Mouse (Mus musculus) Patski (cell line): ENCODE measurements at regions not wholly inside any gene's neighbourhood (a gene's known extent, or its start where the extent isn't known, plus 50 kb on each side); places are given as distances from the start of the nearest gene placed in this dataset.

Source experiments
- ATAC-seq: fragments of 100-300 bp; one replicate; pipeline ENCODE4 v1.8.0; 2021
- CTCF ChIA-PET: fragments of 350-600 bp; sonication (Branson Sonifier 250); formaldehyde crosslinking; loops from one replicate; lab custom pipeline; 2022; ENCODE audit warnings: inconsistent platforms; lab: Charles Lee
- POLR2A ChIA-PET: fragments of 350-600 bp; sonication (Branson Sonifier 250); formaldehyde crosslinking; loops from one replicate; lab custom pipeline; 2022; ENCODE audit warnings: antibody characterized with exemption, inconsistent platforms; lab: Charles Lee
- DNase-seq: peaks from one replicate; pipeline ENCODE4 v3.0.0-alpha.2; 2011; ENCODE audit warnings: low read depth, low spot score
- H3K27me3 ChIP-seq: fragments of 371-371 bp; one replicate; pipeline ENCODE4 v1.5.1; 2021
- CTCF ChIP-seq: fragments of 100-300 bp; IDR thresholded peaks from one replicate; pipeline ENCODE4 v1.5.1; 2021
- in situ Hi-C: fragments of 300-500 bp; cut with MboI; formaldehyde crosslinking; loops from 3 replicates; pipeline ENCODE4 v1.11.1; 2018; ENCODE audit warnings: low pct_unique_long_range_greater_than_20kb, mixed read lengths

GRCm38 (mm10) chr15:56018141-56018540 is 1459.3 kb downstream of the Slc22a22 start:
- ChIA-PET POLR2A (no interaction called here), CTCF (interaction anchor here (1.0 kb wide), 1 partner anchor 9 kb away, joined by 4 read pairs; no protein-coding TSS in a partner anchor)
- in situ Hi-C loops = no loop called here
- DNase-seq = no peak
- ATAC-seq = peak; percentile 67
- H3K27me3 ChIP-seq = no peaks in the 10 kb centered on the region
- TF ChIP-seq CTCF = no peak

GRCm38 (mm10) chr15:56017561-56017960 is 1459.9 kb downstream of the Slc22a22 start:
- POLR2A ChIA-PET = interaction anchor here (0.7 kb wide), 1 partner anchor 365 kb away, joined by 4 read pairs; no protein-coding TSS in a partner anchor
- in situ Hi-C loops = no loop called here
- no peak for ATAC-seq
- DNase-seq = no peak
- H3K27me3 ChIP-seq = no peaks in the 10 kb centered on the region
- TF ChIP-seq CTCF = no peak
- CTCF ChIA-PET = interaction anchor here (1.0 kb wide), 1 partner anchor 9 kb away, joined by 4 read pairs; no protein-coding TSS in a partner anchor

- in situ Hi-C loops = no loop called here
- H3K27me3 ChIP-seq = no peaks in the 10 kb centered on the region
- DNase-seq = no peak
- no peak for ATAC-seq
- ChIA-PET CTCF (no interaction called here), POLR2A (interaction anchor here (1.3 kb wide), 1 partner anchor 21 kb away, joined by 10 read pairs; no protein-coding TSS in a partner anchor)
- no peak for TF ChIP-seq CTCF
Observed at GRCm38 (mm10) chr15:56016070-56016469, 1461.4 kb downstream of the Slc22a22 start.

DNA sequence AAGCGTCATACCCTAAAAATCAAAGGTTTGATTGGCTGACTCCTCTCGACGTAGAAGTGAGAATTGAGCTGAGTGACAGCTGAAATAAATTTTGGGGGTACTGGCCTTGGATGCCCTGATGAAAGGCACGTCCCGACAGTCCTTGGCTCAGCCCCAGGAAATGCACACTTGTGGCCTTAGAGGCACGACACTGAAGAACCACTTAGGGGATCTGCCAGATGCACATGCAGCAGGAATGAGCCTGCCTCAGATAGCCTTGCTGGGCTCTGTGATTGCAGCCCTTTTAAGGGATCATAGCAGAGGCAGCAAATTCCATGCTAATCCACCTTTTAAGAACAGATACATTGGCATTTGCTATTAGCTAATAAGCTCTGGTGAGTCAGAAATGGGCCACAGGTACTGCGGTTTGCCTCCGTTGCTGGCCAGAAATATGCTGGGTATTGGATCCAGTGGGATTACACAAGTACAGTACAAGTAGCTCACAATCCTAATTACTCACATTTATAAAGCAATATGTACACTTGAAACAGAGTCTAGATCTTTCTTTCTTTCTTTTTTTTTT is 1463.3 kb downstream of the Slc22a22 start:
- TF ChIP-seq CTCF = no peak
- DNase-seq = no peak
- ChIA-PET POLR2A (no interaction called here), CTCF (no interaction called here)
- in situ Hi-C loops = no loop called here
- H3K27me3 ChIP-seq = no peaks in the 10 kb centered on the region
- no peak for ATAC-seq

- DNase-seq (no peak), ATAC-seq (no peak)
- in situ Hi-C loops = no loop called here
- H3K27me3 ChIP-seq = no peaks in the 10 kb centered on the region
- ChIA-PET POLR2A (no interaction called here), CTCF (interaction anchor here (1.5 kb wide), 1 partner anchor 9 kb away, joined by 4 read pairs; no protein-coding TSS in a partner anchor)
- no peak for TF ChIP-seq CTCF
Observed at GRCm38 (mm10) chr15:56008603-56009174, 1468.7 kb downstream of the Slc22a22 start.

- ATAC-seq (no peak), DNase-seq (no peak)
- POLR2A ChIA-PET = no interaction called here
- in situ Hi-C loops = no loop called here
- no peaks in the 10 kb centered on the region for H3K27me3 ChIP-seq
- TF ChIP-seq CTCF = no peak
- CTCF ChIA-PET = no interaction called here
Observed at GRCm38 (mm10) chr15:56007376-56007775, 1470.0 kb downstream of the Slc22a22 start.

- in situ Hi-C loops = no loop called here
- no peak for TF ChIP-seq CTCF
- CTCF ChIA-PET = no interaction called here
- ATAC-seq = no peak
- POLR2A ChIA-PET = no interaction called here
- H3K27me3 ChIP-seq = no peaks in the 10 kb centered on the region
- no peak for DNase-seq
Observed at GRCm38 (mm10) chr15:56005361-56005760, 1472.1 kb downstream of the Slc22a22 start.

DNA sequence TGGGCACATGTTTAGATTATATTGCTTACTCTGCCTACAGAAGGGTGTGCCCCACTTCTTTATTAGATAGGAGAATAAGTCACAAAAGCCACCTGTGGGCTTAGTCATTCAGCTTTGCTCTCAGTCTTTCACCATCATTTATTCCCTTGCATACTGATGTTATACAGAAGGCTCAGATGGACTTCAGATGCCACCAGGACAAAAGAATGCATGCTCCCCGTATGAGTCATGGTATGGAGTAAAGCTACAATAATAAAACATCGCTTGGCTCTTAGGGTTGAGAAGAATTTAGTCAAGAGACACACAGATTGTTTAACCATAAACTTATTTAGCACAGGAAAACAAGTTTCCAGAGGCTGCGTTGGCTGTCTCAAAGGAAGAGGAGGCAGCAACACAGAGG is 1473.5 kb downstream of the Slc22a22 start:
- ATAC-seq (peak; percentile 82), DNase-seq (no peak)
- POLR2A ChIA-PET = no interaction called here
- in situ Hi-C loops = no loop called here
- TF ChIP-seq CTCF = no peak
- no peaks in the 10 kb centered on the region for H3K27me3 ChIP-seq
- CTCF ChIA-PET = interaction anchor here (0.6 to 1.7 kb wide), 3 partner anchors 9 to 28 kb away, joined by 3 to 4 read pairs (median 4); no protein-coding TSS in a partner anchor

DNA sequence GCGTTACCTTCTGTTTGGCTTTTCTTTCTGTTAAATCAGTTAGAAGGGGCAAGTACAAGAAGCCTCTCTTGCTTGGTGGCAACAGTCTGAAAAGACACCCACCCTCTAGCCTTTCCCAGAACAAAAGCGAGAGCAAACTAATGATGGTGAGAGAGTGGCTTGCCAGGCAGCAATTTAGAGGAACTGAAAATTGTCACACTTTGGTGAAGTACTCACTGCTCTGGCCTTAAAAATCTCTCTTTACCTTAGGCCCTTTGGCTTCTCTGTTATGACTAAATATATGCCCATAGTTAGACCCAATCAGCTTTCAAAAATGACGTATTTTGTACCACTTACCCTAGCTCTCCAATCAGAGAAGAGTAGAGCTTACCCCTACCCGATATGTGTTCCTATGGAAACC is 1477.8 kb downstream of the Slc22a22 start:
- in situ Hi-C loops = no loop called here
- TF ChIP-seq CTCF = no peak
- ATAC-seq (no peak), DNase-seq (no peak)
- ChIA-PET CTCF (no interaction called here), POLR2A (no interaction called here)
- peaks cover 16% of the 10 kb centered on the region for H3K27me3 ChIP-seq

GRCm38 (mm10) chr15:55997977-55998376 is 1479.4 kb downstream of the Slc22a22 start:
- ChIA-PET POLR2A (no interaction called here), CTCF (no interaction called here)
- peaks cover 16% of the 10 kb centered on the region for H3K27me3 ChIP-seq
- no peak for TF ChIP-seq CTCF
- in situ Hi-C loops = no loop called here
- DNase-seq (no peak), ATAC-seq (no peak)

DNA sequence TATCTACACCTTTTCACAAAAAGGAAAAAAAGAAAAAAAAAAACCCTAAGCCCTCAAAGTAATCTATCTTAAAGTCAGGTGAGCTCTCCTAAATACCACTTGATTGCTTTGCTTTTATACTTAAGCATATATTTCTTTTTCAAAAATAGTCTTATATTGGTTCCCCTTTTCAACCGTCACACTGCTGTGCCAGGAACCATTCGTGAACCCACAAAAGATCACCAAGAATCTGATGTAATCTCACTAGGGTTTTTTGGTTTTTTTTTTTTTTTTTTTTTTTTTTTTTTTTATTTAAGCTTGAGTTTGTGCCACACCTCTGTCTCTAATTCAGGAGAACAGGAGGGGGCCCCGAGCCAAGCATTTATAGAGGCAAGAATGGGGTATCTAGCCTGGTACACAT is 1482.7 kb downstream of the Slc22a22 start:
- in situ Hi-C loops = no loop called here
- H3K27me3 ChIP-seq = peaks cover 21% of the 10 kb centered on the region
- DNase-seq (no peak), ATAC-seq (no peak)
- ChIA-PET CTCF (no interaction called here), POLR2A (interaction anchor here (0.6 to 1.0 kb wide), 2 partner anchors 21 to 444 kb away, joined by 3 to 10 read pairs; no protein-coding TSS in a partner anchor)
- no peak for TF ChIP-seq CTCF
